Mouse (Mus musculus): Measurements from ENCODE around the gene Krcc1. TPM values are rescaled to one million over a fixed set of nuclear protein-coding genes. Genes with fewer than 3 reads are reported as not detected.

Gene Krcc1
- 15.2 and 23.5 TPM in 2 replicates for polyA plus RNA-seq (2012; rRNA removed)
- 45.9 and 47.0 TPM in 2 replicates for polyA plus RNA-seq (2014; fragmentation: Nextera tagmentation; extraction: Ambion mirVana)

DNA sequence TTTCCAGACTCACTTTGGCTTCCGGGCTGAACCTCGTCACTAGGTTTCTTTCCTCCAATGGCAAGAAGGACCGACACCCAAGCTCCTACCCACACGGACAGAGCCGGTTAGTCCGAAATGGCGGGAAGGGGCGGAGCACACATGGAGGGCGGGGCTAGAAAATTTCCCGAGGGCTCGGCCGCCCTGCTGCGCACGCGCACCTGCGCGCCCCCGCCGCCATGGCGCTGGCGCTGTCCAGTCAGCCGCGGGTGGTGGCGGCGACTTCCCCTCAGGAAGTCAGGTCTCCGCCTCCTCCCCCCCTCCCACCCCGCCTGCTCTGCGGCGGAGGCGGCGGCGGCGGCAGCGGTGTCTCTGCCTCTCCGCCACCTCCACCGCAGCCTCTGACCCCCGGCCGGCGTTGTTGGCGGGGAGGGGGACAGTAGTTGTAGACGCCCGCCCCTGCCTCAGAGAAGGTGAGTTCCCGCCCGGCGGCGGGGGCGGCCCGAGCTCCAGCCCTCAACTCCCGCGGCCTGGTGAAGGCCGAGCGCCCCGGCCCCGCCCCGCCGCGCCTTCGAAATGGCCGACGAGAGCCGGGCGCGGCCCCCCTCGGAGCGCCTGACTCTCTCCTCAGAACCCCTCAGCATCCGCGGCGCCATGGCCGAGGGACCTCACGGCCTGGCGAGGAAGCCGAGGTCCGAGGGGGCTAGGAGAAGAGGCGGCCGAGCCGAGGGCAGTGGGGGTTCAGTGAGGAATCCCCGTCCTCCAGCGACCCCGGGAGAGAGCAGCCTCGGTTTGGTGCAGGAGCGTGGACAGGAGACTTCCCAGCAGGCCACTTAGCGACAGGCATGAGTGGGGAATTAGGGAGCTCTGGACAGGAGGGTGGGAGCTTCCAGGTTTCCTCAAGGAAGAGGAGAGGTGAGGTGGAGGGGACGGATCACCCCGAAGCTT lies at the start of gene Krcc1:
Gene Krcc1 (plus strand): TSS at position 289 of the 927 bp plus-strand sequence.
- H3K9ac ChIP-seq (ENCODE audit: low read depth, low read length, severe bottlenecking) = peak within 1 kb of the TSS; percentile 95
- no peaks in the 10 kb centered on the region for H3K9me3 ChIP-seq (ENCODE audit: control insufficient read depth, low read length)
- TF ChIP-seq POLR2A (IDR thresholded peaks at IDR 0.05; ENCODE audit: borderline replicate concordance, extremely low read depth, insufficient read depth, insufficient read length) = peak; percentile 61; the same call in 1 of the 2 replicates
- under 1% methylated on average over 56 of the region's 84 CpGs for WGBS
- no peaks in the 10 kb centered on the region for H3K27me3 ChIP-seq (ENCODE audit: control insufficient read depth, insufficient read depth, low read length)
- H3K36me3 ChIP-seq (ENCODE audit: control insufficient read depth, insufficient read depth, low read length) = no peaks in the 10 kb centered on the region
- peak within 1 kb of the TSS; percentile 84 for H3K4me3 ChIP-seq (replicated peaks; ENCODE audit: low read length)
- ATAC-seq (ENCODE audit: low FRiP score, low read depth) (peak; percentile 93), DNase-seq (ENCODE audit: low spot score) (peak; percentile 95)
- H3K4me1 ChIP-seq (ENCODE audit: control insufficient read depth, insufficient read depth, low read length) = peaks cover 5% of the 10 kb centered on the region; the same call in 1 of the 2 replicates
- peak within 1 kb of the TSS; percentile 94 for H3K27ac ChIP-seq (replicated peaks; ENCODE audit: low read depth, low read length)
- peak within 1 kb of the TSS; percentile 54 for H3K4me2 ChIP-seq (replicated peaks; ENCODE audit: low read depth, low read length, severe bottlenecking)

DNA sequence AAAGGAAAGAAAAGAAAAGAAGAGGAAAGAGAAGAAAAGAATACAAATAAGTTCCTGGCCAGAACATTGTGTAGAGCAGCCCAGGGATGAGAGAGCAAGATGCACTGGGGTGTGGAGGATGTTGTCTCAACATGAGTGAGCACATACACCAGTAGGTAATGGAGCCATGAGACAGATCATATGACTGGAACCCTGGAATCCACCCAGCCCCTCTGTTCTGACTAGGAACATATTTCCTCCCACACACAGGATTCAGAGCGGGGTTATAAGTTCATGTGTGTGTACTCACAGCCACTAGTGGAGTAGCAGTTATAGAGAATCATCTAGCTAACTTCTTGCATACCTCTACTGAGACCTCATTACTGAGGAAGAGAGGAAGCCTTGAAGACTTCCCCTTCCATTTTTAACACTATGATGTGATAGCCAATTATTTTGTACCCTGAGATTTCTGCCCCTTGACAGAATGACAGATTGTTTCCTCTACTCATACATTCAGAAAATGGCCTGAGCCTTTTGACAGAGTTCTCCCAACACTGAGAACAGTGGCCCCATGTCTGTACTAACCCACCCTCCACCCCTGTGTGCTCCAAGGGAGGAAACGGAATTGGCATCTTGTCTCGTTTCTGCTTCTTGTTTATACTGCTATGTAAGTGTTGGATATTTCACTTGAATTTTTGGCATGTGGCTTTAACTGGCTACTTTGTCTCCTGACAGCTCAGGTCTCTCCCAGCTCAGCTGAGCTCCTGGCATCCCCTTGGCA lies 47.1 kb upstream of the Krcc1 start:
- TF ChIP-seq POLR2A (IDR thresholded peaks at IDR 0.05; ENCODE audit: borderline replicate concordance, extremely low read depth, insufficient read depth, insufficient read length) = no peak
- DNase-seq (ENCODE audit: low spot score) = peak; percentile 54
- Histone ChIP-seq H3K4me1 (ENCODE audit: control insufficient read depth, insufficient read depth, low read length) (peaks cover 7% of the 10 kb centered on the region), H3K36me3 (ENCODE audit: control insufficient read depth, insufficient read depth, low read length) (no peaks in the 10 kb centered on the region), H3K27ac (replicated peaks; ENCODE audit: low read depth, low read length) (no peak overlapping the region), H3K4me3 (replicated peaks; ENCODE audit: low read length) (no peak overlapping the region), H3K9ac (ENCODE audit: low read depth, low read length, severe bottlenecking) (no peak overlapping the region), H3K4me2 (replicated peaks; ENCODE audit: low read depth, low read length, severe bottlenecking) (no peak overlapping the region), H3K9me3 (ENCODE audit: control insufficient read depth, low read length) (no peaks in the 10 kb centered on the region), H3K27me3 (ENCODE audit: control insufficient read depth, insufficient read depth, low read length) (no peaks in the 10 kb centered on the region)
- WGBS = 68% methylated on average over 3 of the region's 3 CpGs
- ATAC-seq (ENCODE audit: low FRiP score, low read depth) = no peak

DNA sequence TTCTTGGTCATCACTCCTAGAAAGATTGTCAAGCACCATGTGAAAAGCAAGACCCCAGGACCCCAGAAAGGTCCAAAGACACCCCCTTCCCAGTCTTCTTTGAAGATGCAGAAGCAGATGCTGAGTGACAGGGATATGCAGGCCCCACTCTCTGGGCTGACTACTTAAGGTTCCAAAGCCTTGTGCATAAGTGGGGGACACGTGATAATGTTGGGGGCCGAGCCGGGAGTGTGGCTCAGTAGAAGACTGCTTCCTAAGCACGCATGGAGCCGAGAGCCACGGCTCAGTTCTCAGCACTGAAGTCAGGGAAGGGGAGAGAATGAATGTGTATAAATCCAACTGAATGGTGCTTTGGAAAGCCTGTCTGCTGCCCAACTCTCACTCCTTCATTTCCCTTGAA lies 44.9 kb upstream of the Krcc1 start:
- no peaks in the 10 kb centered on the region for H3K9me3 ChIP-seq (ENCODE audit: control insufficient read depth, low read length)
- no peaks in the 10 kb centered on the region for H3K27me3 ChIP-seq (ENCODE audit: control insufficient read depth, insufficient read depth, low read length)
- ATAC-seq (ENCODE audit: low FRiP score, low read depth) (no peak), DNase-seq (ENCODE audit: low spot score) (no peak)
- H3K36me3 ChIP-seq (ENCODE audit: control insufficient read depth, insufficient read depth, low read length) = no peaks in the 10 kb centered on the region
- no peak overlapping the region for H3K9ac ChIP-seq (ENCODE audit: low read depth, low read length, severe bottlenecking)
- no peak overlapping the region for H3K27ac ChIP-seq (replicated peaks; ENCODE audit: low read depth, low read length)
- WGBS = 37% methylated on average over 6 of the region's 6 CpGs
- H3K4me3 ChIP-seq (replicated peaks; ENCODE audit: low read length) = no peak overlapping the region
- H3K4me2 ChIP-seq (replicated peaks; ENCODE audit: low read depth, low read length, severe bottlenecking) = no peak overlapping the region
- H3K4me1 ChIP-seq (ENCODE audit: control insufficient read depth, insufficient read depth, low read length) = peaks cover 7% of the 10 kb centered on the region
- TF ChIP-seq POLR2A (IDR thresholded peaks at IDR 0.05; ENCODE audit: borderline replicate concordance, extremely low read depth, insufficient read depth, insufficient read length) = no peak

DNA sequence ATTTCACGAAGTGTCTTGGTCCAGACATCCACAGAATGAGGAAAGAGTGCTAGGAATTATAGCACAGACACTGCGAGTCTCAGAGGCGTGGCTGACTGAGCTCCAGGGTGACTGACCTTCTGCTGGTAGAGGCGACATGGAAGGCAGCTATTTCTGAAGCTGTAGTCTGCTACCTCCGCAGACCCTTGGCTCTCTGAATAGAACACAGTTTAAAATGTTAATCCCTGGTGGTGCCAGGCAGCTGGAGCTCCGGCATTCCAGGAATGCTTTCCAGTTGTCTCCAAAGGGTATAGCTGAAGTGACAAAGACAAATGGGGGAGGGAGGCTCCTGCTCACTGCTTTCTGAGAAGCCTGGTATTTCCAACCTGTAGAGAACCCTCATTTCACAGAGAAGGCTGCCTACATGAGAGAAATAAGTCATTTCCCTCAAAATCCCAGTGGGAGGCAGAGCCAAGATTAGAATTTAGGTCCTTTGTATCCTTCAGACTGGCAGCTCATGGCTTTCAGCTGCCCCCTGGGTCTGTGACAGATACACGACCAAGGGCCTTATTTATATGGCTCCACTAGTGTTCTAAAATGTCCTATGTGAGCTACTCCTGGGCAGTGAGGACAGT lies 44.2 kb upstream of the Krcc1 start:
- DNase-seq (ENCODE audit: low spot score) = peak; percentile 63
- 8% methylated on average over 7 of the region's 7 CpGs for WGBS
- no peak overlapping the region for H3K9ac ChIP-seq (ENCODE audit: low read depth, low read length, severe bottlenecking)
- no peak overlapping the region; the same call in 1 of the 2 replicates for H3K27ac ChIP-seq (replicated peaks; ENCODE audit: low read depth, low read length)
- no peak overlapping the region for H3K4me2 ChIP-seq (replicated peaks; ENCODE audit: low read depth, low read length, severe bottlenecking)
- no peak overlapping the region for H3K4me3 ChIP-seq (replicated peaks; ENCODE audit: low read length)
- no peak for TF ChIP-seq POLR2A (IDR thresholded peaks at IDR 0.05; ENCODE audit: borderline replicate concordance, extremely low read depth, insufficient read depth, insufficient read length)
- no peaks in the 10 kb centered on the region for H3K27me3 ChIP-seq (ENCODE audit: control insufficient read depth, insufficient read depth, low read length)
- H3K36me3 ChIP-seq (ENCODE audit: control insufficient read depth, insufficient read depth, low read length) = no peaks in the 10 kb centered on the region
- ATAC-seq (ENCODE audit: low FRiP score, low read depth) = peak; percentile 88
- H3K9me3 ChIP-seq (ENCODE audit: control insufficient read depth, low read length) = no peaks in the 10 kb centered on the region
- H3K4me1 ChIP-seq (ENCODE audit: control insufficient read depth, insufficient read depth, low read length) = peaks cover 7% of the 10 kb centered on the region

DNA sequence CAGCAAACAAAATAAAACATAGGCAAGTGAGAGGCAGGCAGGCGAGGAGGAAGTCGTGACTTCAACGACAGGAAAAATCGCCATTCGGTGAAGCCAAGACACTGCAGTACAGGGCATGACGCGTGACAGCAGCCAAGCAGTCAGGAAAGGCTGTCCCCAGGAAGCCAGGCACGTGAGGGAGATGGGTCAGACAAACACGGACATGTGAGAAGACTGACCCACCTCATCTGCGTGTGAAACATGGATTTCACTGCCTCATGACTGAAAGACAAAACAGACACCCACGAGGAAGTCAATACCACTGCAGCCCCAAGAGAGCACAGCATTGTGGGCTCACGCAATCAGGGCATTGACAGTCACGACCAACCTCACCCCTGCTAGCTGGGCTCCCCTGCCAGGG lies 36.4 kb upstream of the Krcc1 start:
- no peaks in the 10 kb centered on the region for H3K27me3 ChIP-seq (ENCODE audit: control insufficient read depth, insufficient read depth, low read length)
- no peak overlapping the region for H3K4me3 ChIP-seq (replicated peaks; ENCODE audit: low read length)
- no peak for ATAC-seq (ENCODE audit: low FRiP score, low read depth)
- DNase-seq (ENCODE audit: low spot score) = no peak
- WGBS = 81% methylated on average over 13 of the region's 13 CpGs
- no peak overlapping the region for H3K9ac ChIP-seq (ENCODE audit: low read depth, low read length, severe bottlenecking)
- no peaks in the 10 kb centered on the region for H3K9me3 ChIP-seq (ENCODE audit: control insufficient read depth, low read length)
- no peak overlapping the region for H3K4me2 ChIP-seq (replicated peaks; ENCODE audit: low read depth, low read length, severe bottlenecking)
- H3K27ac ChIP-seq (replicated peaks; ENCODE audit: low read depth, low read length) = no peak overlapping the region
- H3K36me3 ChIP-seq (ENCODE audit: control insufficient read depth, insufficient read depth, low read length) = no peaks in the 10 kb centered on the region
- no peak for TF ChIP-seq POLR2A (IDR thresholded peaks at IDR 0.05; ENCODE audit: borderline replicate concordance, extremely low read depth, insufficient read depth, insufficient read length)
- H3K4me1 ChIP-seq (ENCODE audit: control insufficient read depth, insufficient read depth, low read length) = 0 out of 2 replicates have a peak, but pooled peaks cover 2% of the 10 kb centered on the region

Measured in limb, embryonic 14.5 days (tissue).